In genomic region chr1:36474646-36475045, GRCm38 (mm10) we compare ENCODE assay signal across 8 mouse cellular contexts. TPM values are rescaled to one million over a fixed set of nuclear protein-coding genes. Genes with fewer than 3 reads are reported as not detected.
DNase-seq lines count a peak whose midpoint lies in the region; ATAC-seq lines count a peak whose summit lies in the region.

No protein-coding gene starts in this region.

- no peaks in the 10 kb centered on the region for H3K36me3 ChIP-seq in heart, embryonic 16.5 days (ENCODE audit: control insufficient read depth, insufficient read depth)
- H3K36me3 ChIP-seq in embryonic facial prominence, embryonic 15.5 days, result no peaks in the 10 kb centered on the region
- H3K36me3 ChIP-seq in kidney, embryonic 14.5 days (ENCODE audit: control insufficient read depth, insufficient read depth, low read length), result no peaks in the 10 kb centered on the region; the same call in 1 of the 2 replicates
- no peaks in the 10 kb centered on the region for H3K36me3 ChIP-seq in midbrain, embryonic 15.5 days (replicated peaks)

- no peak overlapping the region for H3K9ac ChIP-seq in heart, embryonic 16.5 days (ENCODE audit: low read length)
- H3K9ac ChIP-seq in embryonic facial prominence, embryonic 15.5 days, result no peak overlapping the region; the same call in 1 of the 2 replicates
- no peak overlapping the region for H3K9ac ChIP-seq in kidney, embryonic 14.5 days (ENCODE audit: low read depth, low read length)
- H3K9ac ChIP-seq in midbrain, embryonic 15.5 days, result no peak overlapping the region

- 61% methylated on average over 3 of the region's 3 CpGs for WGBS in heart, embryonic 16.5 days
- WGBS in embryonic facial prominence, embryonic 15.5 days, result 45% methylated on average over 3 of the region's 3 CpGs
- 38% methylated on average over 3 of the region's 3 CpGs for WGBS in kidney, embryonic 14.5 days
- WGBS in midbrain, embryonic 15.5 days, result 68% methylated on average over 3 of the region's 3 CpGs

- H3K4me2 ChIP-seq in heart, embryonic 16.5 days (ENCODE audit: low read depth, low read length), result peak overlapping the region; percentile 37; the same call in 1 of the 2 replicates
- peak overlapping the region; percentile 68 for H3K4me2 ChIP-seq in embryonic facial prominence, embryonic 15.5 days (replicated peaks)
- H3K4me2 ChIP-seq in kidney, embryonic 14.5 days (replicated peaks; ENCODE audit: low read depth, low read length), result peak overlapping the region; percentile 82
- peak overlapping the region; percentile 80 for H3K4me2 ChIP-seq in midbrain, embryonic 15.5 days

- DNase-seq in heart, adult 11 months, result no peak
- no peak for DNase-seq in adrenal gland, adult (ENCODE audit: inconsistent age in 2 of 2, low spot score in 1 of 2)
- DNase-seq in urinary bladder, postnatal 10 days (ENCODE audit: low spot score), result no peak

- no peak for ATAC-seq in heart, embryonic 16.5 days (replicated peaks; ENCODE audit: extremely low read depth, insufficient read depth, low FRiP score)
- ATAC-seq in embryonic facial prominence, embryonic 15.5 days (ENCODE audit: insufficient number of reproducible peaks, low FRiP score, low TSS enrichment, low read depth), result no peak
- ATAC-seq in kidney, embryonic 14.5 days (ENCODE audit: low FRiP score, low TSS enrichment), result no peak
- no peak for ATAC-seq in midbrain, embryonic 15.5 days (replicated peaks)
- no peak for ATAC-seq in granulocyte monocyte progenitor cell, adult 5-6 weeks (replicated peaks; ENCODE audit: poor library complexity, severe bottlenecking)

- H3K27ac ChIP-seq in heart, embryonic 16.5 days (ENCODE audit: low read length), result no peak overlapping the region
- H3K27ac ChIP-seq in embryonic facial prominence, embryonic 15.5 days (replicated peaks), result 0 out of 2 replicates have a peak overlapping the region, but pooled peaks have one; percentile 49
- no peak overlapping the region for H3K27ac ChIP-seq in kidney, embryonic 14.5 days (ENCODE audit: low read depth, low read length)
- H3K27ac ChIP-seq in midbrain, embryonic 15.5 days, result no peak overlapping the region

- H3K4me3 ChIP-seq in heart, embryonic 16.5 days (ENCODE audit: low read length), result no peak overlapping the region
- H3K4me3 ChIP-seq in embryonic facial prominence, embryonic 15.5 days (replicated peaks), result peak overlapping the region; percentile 15
- H3K4me3 ChIP-seq in kidney, embryonic 14.5 days (ENCODE audit: low read length), result no peak overlapping the region
- H3K4me3 ChIP-seq in midbrain, embryonic 15.5 days, result no peak overlapping the region

- no peaks in the 10 kb centered on the region for H3K27me3 ChIP-seq in heart, embryonic 16.5 days (ENCODE audit: control insufficient read depth, insufficient read depth, low read length)
- H3K27me3 ChIP-seq in embryonic facial prominence, embryonic 15.5 days, result no peaks in the 10 kb centered on the region
- H3K27me3 ChIP-seq in kidney, embryonic 14.5 days (ENCODE audit: control insufficient read depth, insufficient read depth, low read length), result no peaks in the 10 kb centered on the region
- no peaks in the 10 kb centered on the region for H3K27me3 ChIP-seq in midbrain, embryonic 15.5 days (replicated peaks)

- peaks cover 45% of the 10 kb centered on the region for H3K4me1 ChIP-seq in heart, embryonic 16.5 days (ENCODE audit: control insufficient read depth, insufficient read depth, low read length)
- peaks cover 72% of the 10 kb centered on the region for H3K4me1 ChIP-seq in embryonic facial prominence, embryonic 15.5 days
- H3K4me1 ChIP-seq in kidney, embryonic 14.5 days (ENCODE audit: control insufficient read depth, insufficient read depth, low read length), result peaks cover 55% of the 10 kb centered on the region
- peaks cover 54% of the 10 kb centered on the region for H3K4me1 ChIP-seq in midbrain, embryonic 15.5 days

- H3K9me3 ChIP-seq in heart, embryonic 16.5 days (replicated peaks; ENCODE audit: control insufficient read depth, low read length), result no peaks in the 10 kb centered on the region
- H3K9me3 ChIP-seq in embryonic facial prominence, embryonic 15.5 days (replicated peaks), result no peaks in the 10 kb centered on the region
- no peaks in the 10 kb centered on the region for H3K9me3 ChIP-seq in kidney, embryonic 14.5 days (ENCODE audit: control insufficient read depth, low read length)
- no peaks in the 10 kb centered on the region for H3K9me3 ChIP-seq in midbrain, embryonic 15.5 days

RNA-seq across cellular contexts. Expression of gene Cnnm4, which starts 3.2 kb away (rescaled TPM):
- polyA plus RNA-seq in heart, embryonic 16.5 days (2015; fragmentation: Nextera tagmentation; extraction: Ambion mirVana), result 6.6 and 6.9 TPM in 2 replicates
- polyA plus RNA-seq in embryonic facial prominence, embryonic 15.5 days (2015; fragmentation: Nextera tagmentation; extraction: Ambion mirVana), result 15.0 and 15.8 TPM in 2 replicates
- polyA plus RNA-seq in kidney, embryonic 14.5 days (2014; fragmentation: Nextera tagmentation; extraction: Ambion mirVana), result 12.8 and 13.1 TPM in 2 replicates
- 11.0 and 11.1 TPM in 2 replicates for polyA plus RNA-seq in midbrain, embryonic 15.5 days (2015; fragmentation: Nextera tagmentation; extraction: Ambion mirVana)
- 7.6 and 14.1 TPM in 2 replicates for total RNA-seq in granulocyte monocyte progenitor cell, adult 5-6 weeks (2014; fragmentation: Nextera tagmentation)
- total RNA-seq in granulocyte monocyte progenitor cell, adult 5-6 weeks (2017), result 4.4 and 6.1 TPM in 2 replicates

RNA-seq across cellular contexts. Expression of gene Lman2l, which starts 29.6 kb away (rescaled TPM):
- 47.3 and 50.1 TPM in 2 replicates for polyA plus RNA-seq in heart, embryonic 16.5 days (2015; fragmentation: Nextera tagmentation; extraction: Ambion mirVana)
- 45.9 and 52.0 TPM in 2 replicates for polyA plus RNA-seq in embryonic facial prominence, embryonic 15.5 days (2015; fragmentation: Nextera tagmentation; extraction: Ambion mirVana)
- polyA plus RNA-seq in kidney, embryonic 14.5 days (2014; fragmentation: Nextera tagmentation; extraction: Ambion mirVana), result 33.6 and 33.7 TPM in 2 replicates
- polyA plus RNA-seq in midbrain, embryonic 15.5 days (2015; fragmentation: Nextera tagmentation; extraction: Ambion mirVana), result 67.3 and 74.5 TPM in 2 replicates
- total RNA-seq in granulocyte monocyte progenitor cell, adult 5-6 weeks (2014; fragmentation: Nextera tagmentation), result 21.0 and 25.0 TPM in 2 replicates
- 5.9 and 6.3 TPM in 2 replicates for total RNA-seq in granulocyte monocyte progenitor cell, adult 5-6 weeks (2017)

RNA-seq across cellular contexts. Expression of gene Cnnm3, which starts 37.0 kb away (rescaled TPM):
- polyA plus RNA-seq in heart, embryonic 16.5 days (2015; fragmentation: Nextera tagmentation; extraction: Ambion mirVana), result 1.8 and 2.4 TPM in 2 replicates
- polyA plus RNA-seq in embryonic facial prominence, embryonic 15.5 days (2015; fragmentation: Nextera tagmentation; extraction: Ambion mirVana), result 3.8 and 4.3 TPM in 2 replicates
- polyA plus RNA-seq in kidney, embryonic 14.5 days (2014; fragmentation: Nextera tagmentation; extraction: Ambion mirVana), result 5.7 and 7.5 TPM in 2 replicates
- polyA plus RNA-seq in midbrain, embryonic 15.5 days (2015; fragmentation: Nextera tagmentation; extraction: Ambion mirVana), result 5.2 and 5.8 TPM in 2 replicates
- 14.7 and 28.8 TPM in 2 replicates for total RNA-seq in granulocyte monocyte progenitor cell, adult 5-6 weeks (2014; fragmentation: Nextera tagmentation)
- total RNA-seq in granulocyte monocyte progenitor cell, adult 5-6 weeks (2017), result 9.3 and 14.4 TPM in 2 replicates
